Mouse (Mus musculus) R1 (cell line): ENCODE results near the gene Fbxw21.

ENCODE experiments used
- DNase-seq: peaks from one replicate; pipeline ENCODE4 v3.0.0-alpha.2; 2018; ENCODE audit warnings: low read depth, low spot score

Gene Fbxw21

DNA sequence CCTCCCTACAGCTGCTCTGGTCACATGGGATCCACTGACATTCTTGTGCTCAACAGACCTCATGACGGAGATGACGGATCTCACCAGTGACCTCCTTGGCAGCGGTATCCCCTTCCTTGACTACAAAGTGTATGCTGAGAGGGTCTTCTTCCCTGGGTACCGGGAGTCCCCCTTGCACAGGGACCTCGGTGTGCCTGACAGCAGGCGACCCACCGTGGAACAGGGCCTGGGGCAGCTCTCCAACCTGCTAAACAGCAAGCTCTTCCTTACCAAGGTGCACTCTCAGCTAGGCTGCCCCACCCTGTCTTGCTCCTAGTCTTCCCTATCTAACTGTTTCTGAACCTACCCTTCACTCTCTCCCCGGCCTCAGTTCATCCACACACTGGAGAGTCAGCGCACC is 50.2 kb downstream of the Fbxw21 start:
- DNase-seq = no peak

DNA sequence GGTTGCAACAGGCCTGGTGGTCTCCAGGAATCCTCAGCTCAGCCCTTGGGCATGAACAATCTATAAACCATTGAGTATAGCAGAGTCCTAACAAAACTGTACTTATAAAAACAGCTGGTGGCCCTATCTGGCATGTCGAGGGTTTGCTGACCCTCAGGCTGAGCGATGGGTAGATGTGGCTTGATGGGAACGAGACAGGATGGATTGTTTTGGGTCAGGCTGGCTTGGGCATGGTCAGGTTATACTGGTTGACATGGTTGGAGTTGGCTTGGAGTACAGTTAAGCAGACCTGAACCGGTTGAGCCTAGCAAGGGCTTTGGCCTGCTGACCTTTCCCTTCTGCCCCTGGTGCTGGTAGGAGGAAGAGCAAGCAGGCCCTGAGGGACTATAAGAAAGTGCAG is 50.7 kb downstream of the Fbxw21 start:
- no peak for DNase-seq

DNA sequence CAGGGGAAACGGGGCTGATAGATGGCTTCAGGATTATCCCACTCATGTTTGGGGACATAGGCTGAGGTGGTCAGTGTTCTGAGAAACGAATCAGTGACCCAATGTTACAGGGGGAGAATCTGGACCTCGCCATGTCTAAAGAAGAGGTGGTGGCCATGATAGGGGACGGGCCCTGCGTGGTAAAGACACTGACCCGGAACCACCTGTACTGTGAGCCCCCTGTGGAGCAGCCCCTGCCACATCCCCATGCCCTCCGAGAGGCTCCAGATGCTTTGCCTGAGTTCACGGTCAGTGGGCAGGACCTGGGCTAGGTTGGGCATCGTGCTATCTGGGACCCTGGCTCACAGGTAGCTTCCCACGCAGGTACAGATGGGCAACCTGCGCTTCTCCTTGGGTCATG is 51.6 kb downstream of the Fbxw21 start:
- DNase-seq = no peak

DNA sequence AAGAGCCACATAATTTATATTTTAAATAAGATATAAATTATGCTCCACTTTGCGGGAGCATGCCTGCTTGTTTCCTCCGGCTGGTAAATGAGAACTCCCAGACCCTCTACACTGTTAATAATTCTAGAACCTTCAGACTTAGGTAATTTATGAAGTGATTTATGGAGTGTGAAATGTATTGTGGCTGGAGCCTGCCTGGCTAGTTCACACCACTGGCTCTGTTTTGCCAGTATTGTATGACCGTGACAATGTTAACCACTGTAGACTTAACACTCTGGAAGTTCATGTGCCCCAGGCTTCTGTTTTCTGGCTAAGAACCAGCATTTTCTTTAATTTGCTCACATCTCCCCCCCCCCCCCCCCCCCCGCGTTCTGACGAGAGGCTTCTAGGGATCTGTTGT is 54.5 kb downstream of the Fbxw21 start:
- no peak for DNase-seq

DNA sequence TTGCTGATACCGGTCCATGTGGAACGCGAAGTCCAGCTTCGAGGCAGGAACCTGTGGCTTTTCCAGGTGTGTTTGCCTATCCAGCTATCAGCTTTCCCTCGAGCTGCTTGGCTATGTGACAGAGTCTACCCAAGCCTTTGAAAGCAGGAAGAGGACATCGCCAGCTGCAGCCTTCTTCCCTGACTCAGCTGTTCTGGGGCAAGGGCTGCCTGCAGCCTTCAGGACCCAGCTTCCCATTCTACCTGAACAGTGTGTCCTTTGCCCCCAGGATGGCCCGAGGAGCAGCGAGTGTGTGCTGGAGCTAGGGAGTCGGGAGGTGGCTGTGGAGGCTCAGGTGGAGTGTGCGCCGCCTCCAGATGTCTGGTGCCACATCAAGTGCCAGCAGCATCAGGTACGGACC is 56.2 kb downstream of the Fbxw21 start:
- DNase-seq = no peak

DNA sequence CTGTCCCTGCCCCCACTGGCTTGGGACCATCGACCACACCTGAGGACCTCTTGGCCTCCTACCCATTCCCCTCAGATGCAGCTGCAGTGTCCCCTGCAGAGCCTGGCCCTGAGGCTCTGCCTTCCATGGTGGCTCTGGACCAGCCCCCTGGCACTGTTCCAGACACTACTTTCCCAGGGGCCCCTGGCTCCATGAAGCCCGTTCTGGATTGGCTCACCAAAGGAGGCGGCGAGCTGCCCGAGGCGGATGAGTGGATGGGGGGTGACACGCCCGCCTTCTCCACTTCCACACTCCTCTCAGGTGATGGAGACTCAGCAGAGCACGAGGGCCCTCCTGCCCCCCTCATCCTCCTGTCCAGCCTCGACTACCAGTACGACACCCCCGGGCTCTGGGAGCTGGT is 56.8 kb downstream of the Fbxw21 start:
- no peak for DNase-seq

DNA sequence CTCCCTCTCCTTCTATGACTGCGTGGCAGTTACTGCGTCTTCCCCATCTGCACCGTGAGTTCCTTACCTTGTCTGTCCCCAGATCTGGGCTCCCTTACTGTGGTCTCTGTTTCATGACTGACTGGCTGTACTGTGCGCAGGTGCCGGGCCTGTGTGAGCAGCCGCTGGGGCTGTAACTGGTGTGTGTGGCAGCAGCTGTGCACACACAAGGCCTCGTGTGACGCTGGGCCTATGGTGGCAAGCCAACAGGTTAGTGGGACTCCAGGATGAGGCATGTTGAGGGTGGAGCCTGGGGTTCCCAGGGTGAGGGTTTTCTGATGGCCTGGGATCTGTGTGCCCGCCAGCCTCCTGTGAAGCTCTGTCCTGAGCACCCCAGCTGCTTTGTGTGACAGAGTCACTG is 57.8 kb downstream of the Fbxw21 start:
- DNase-seq = no peak

DNA sequence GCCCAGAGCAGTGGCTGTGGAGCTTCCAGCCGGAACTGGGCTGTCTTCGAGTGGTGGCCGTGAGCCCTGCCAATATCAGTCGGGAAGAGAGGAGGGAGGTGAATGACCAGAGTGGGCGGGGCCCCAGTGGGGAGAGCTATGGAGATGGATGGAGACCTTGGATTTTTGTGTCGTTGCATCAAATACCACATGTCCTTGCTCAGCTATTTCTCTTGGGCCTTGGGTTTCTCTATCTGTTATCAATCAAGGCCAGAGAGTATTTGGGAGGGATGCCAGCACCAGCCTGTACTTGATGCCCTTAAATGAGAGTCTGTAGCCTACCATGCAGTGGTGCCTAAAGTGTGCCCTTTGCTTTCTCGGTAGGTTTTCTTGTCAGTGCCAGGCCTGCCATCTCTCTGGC is 58.6 kb downstream of the Fbxw21 start:
- no peak for DNase-seq

DNA sequence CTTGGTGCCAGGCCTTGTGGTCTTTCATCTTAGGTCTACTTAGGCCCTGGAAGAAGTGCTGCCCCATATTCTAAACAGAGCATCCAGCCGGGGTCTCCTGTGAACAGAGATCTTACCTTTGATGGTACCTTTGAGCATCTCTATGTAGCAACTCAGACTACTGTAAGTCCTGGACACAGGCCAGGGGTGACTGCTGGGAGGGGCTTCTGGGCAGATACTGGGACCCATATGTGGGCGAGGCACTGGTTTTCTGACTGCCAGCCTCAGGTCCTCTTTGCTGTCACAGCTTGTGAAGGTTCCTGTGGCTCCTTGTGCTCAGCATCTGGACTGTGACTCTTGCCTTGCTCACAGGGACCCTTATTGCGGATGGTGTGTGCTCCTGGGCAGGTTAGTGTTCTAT is 59.3 kb downstream of the Fbxw21 start:
- DNase-seq = no peak

DNA sequence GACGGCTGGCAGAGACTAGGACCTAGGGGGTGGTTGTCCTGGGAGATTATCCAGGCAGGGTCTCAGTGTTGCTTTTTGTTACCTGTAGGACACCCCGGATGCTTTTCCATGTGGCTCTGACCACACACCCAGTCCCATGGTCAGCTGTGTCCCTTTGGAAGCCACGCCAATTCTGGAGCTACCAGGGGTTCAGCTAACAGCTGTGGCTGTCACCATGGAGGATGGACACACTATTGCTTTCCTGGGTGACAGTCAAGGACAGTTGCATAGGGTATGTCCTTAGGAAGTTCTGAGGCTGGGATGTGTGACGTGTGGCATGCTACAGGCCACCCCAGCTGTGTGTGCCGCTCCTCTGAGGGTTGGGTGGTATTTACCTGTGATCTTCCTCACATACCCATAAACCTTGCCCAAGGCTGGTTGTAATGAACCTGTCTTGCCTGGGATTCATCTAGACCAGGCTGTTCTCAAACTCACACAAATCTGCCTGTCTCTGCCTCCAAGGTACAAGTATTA is 59.9 kb downstream of the Fbxw21 start:
- no peak for DNase-seq

DNA sequence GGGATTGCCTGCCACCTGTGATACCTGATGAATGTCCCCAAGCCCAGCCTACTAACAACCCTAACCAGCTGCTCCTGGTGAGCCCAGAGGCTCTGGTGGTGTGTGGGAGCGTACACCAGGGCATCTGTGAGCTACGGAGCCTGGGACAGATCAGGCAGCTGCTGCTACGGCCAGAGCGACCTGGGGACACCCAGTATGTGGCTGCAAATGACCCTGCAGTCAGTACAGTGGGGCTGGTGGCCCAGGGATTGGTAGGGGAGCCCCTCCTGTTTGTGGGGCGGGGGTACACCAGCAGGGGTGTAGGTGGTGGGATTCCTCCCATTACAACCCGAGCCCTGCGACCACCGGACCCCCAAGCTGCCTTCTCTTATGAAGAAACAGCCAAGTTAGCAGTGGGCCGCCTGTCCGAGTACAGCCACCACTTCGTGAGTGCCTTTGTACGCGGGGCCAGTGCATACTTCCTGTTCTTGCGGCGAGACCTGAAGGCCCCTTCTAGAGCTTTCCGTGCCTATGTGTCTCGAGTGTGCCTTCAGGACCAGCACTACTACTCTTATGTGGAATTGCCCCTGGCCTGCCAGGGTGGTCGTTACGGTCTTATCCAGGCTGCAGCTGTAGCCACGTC is 61.4 kb downstream of the Fbxw21 start:
- no peak for DNase-seq

DNA sequence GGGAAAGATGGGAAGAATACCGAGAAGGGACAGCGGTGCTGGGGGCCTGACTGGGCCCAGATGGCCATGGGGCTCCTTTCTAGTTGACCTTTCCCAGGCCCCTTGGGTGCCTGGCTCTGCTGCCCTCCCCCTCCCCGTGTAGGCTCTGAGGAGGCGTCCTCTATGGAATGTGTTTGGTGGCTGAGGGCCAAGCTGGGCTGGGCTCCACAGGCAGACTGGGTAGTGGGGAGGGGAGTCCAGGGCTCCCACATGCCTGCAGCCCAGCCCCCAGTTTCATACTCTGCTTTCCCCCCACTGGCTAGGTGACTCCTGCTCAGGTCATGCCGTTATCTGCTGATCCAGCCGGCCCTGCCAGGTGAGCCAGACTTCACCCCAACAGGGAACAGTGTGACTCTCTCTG is 62.9 kb downstream of the Fbxw21 start:
- DNase-seq = no peak

DNA sequence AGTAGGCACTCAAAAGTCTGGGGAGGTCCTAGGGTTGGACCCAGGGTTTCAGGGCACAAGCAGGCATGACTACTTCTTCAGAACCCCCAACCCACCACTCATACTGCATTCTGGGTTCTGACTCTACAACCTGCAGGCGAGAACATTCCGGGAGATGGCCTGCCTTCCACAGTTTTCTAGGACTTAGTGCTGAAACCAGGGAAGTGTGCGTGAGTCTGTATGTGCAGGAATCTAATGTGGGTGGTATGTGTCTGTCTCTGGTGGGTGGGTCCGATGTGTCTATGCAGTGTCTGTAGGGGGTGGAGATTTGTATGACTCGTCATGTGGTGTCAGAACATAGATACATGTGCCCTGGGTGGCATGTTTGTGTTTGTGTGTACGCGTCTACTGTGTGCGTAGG is 63.5 kb downstream of the Fbxw21 start:
- no peak for DNase-seq

DNA sequence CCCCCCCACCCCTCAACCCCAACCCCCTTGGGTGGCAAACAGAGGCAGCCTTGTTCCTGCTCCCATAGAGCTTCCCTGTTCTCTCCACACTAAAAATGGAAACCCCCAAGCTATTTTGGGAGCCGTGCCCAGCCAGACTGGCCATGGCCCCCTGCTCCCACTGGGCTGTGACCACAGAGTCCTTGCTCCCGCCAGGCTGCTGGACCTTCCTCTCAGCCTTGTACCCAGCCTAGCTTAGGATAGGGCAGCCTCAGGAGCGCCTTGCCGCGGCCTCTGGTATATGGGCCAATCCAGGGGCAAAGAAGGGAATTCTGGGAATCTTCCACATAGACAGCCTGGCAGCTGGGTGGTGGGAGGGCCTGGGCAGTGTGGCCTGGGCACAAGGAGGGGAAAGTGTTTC is 64.0 kb downstream of the Fbxw21 start:
- no peak for DNase-seq

DNA sequence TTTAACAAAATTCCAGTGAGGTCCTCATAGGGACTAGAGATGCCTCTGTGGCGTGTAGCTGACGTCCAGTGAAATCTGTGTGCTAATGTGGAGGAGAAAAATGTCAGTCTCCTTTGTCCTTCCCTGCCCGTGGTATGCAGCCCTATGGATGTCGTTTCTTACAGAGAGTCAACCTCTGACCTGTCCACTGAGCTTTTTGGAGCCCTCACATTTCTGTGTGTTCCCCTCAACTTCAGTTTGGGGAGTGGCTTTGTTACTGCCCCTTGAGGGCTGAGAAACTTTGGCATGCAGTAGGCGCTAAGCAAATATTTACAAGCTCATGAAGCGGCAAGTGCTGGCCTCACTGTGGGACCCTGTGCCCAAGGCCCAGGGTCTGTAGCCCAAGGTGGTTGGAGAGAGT is 64.5 kb downstream of the Fbxw21 start:
- no peak for DNase-seq

DNA sequence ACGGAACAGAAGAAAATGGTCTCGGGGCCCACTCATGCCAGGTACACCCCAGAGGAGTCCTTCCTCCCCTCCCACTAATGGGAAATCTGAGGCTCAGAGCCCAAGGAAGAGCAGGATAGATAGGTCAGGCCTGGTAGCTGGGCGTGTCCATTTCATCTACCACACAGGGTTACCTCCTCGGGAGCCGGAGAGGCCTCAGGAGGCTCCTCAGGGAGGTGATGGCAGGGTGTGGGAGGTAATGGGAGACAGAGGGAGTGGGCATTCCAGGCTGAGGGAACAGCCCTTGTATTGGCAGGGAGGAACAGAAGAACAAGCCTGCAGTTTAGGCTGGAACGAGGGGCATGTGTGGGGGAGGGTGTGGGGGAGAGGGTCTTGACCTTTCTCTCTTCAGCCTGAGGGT is 65.0 kb downstream of the Fbxw21 start:
- peak; percentile 29 for DNase-seq

DNA sequence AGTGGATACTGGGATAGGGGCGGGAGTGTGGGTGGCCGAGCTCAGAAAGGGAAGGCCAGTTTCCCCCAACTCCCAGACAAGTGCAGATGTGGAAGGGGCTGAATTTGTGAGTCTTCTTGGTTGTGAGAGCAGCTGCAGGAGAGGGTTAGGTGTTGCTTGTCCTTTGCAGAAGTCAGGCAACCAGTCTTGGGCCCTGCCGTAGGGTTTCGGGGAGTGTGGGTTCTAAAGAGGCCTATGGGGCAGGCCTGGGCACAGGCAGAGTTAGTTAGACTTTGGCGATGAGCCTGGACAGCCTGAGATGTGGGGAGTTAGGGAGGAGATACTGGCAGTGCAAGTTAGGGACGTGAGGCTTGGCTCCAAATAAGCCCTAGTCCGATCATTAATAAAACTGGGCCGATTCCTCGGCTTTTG is 65.6 kb downstream of the Fbxw21 start:
- no peak for DNase-seq

DNA sequence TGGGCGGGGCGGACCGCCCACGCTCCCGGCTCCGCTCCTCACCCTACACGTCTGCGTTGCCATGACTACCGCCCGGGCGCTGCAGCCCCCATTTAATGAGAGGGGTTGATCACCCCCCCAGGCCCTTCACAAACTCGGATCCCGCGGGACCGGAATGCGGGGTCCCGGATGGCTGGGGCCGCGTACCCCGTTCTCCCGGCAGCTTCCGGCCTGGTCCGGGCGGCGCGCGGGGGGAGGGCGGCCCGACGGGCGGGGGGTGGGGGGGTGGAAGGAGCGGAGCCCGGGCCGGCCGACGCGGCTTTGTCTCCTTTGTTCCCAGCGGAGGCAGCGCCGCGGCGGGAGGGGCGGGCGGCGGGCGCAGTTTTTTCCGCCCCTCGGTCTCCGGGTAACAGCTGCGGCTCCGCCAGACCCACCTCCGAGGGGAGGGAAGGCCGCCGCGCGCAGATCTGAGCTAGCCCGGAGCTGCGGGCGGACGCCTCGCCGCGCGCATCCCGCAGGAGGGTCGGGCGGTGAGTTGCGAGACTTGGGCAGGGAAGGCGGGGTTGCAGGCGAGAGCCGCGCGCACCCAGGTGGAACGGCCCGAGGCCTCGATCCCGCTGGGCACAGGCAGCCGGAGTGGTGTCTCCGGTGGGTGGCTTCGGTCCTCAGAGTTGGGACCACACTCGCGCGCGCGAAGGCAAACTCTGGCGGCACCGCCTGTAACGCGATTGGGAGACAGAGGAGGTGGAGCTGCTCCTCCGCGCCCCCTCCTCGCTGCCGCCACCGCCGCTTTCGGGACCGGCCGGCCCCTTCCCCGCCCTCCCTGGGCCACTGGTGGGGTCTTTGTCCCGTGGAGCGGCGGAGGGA is 66.5 kb downstream of the Fbxw21 start, which contains the start of gene Plxnb1:
Gene Plxnb1 (plus strand): TSS at position 253 of the 846 bp plus-strand sequence.
- DNase-seq = peak; percentile 89

DNA sequence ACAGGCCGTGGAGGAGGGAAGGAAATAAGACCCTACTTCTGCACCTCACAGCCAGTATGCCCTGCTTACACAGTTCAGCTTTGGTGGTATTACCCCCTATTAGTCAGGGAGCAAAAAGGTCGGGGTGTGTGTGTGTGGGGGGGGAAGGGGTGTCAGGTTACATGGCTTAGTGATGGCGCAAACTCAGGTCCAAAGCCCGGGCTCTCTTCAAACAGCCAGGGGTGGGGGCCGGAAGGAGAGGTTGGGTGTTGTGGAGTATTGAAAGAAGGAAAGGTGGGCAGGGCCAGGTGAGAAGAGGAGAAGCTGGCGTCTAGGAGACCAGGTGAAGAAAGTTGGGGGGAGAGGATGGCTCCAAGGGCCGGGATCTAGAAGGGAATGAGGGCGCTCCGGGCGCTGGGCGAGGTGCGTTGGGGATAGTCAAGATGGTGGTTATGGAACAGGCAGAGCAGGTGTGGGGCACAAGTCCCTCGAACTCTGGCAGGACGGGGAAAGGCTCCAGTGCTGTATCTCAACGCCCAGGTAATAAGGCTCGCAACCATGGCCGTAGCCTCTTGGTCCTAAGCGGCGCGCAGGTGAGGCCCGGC is 67.2 kb downstream of the Fbxw21 start:
- peak; percentile 58 for DNase-seq

DNA sequence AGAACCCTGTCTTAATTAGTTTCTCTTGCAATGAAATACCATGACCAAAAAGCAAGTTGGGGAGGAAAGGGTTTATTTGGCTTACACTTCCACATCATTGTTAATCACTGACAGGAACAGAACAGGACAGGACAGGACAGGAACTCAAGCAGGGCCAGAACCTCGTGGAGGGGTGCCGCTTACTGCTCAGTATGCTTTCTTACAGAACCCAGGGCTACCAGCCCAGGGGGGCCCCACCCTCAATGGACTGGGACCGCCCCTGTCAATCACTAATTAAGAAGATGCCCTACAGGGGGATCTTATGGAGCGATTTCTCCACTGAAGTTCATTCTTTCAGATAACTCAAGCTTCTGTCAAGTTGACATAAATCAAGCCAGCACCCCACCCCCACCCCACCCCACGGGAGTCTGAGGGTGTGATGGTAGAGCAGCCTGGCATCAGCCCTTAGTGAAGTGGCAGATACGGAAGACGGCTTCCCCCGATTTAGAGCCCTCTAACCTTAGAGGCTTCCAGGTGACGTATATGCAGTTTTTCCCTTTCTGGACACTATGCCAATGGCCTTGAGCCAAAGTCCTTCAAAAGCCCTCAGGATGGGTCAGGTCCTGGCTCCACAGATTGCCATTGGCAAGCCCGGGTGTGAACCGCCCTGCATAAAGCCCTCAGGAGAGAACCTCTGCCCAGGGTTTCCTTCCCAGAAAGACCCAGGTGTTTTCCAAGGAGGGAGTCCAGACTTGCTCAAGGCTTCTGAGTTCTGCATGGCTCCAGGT is 67.9 kb downstream of the Fbxw21 start:
- DNase-seq = no peak

DNA sequence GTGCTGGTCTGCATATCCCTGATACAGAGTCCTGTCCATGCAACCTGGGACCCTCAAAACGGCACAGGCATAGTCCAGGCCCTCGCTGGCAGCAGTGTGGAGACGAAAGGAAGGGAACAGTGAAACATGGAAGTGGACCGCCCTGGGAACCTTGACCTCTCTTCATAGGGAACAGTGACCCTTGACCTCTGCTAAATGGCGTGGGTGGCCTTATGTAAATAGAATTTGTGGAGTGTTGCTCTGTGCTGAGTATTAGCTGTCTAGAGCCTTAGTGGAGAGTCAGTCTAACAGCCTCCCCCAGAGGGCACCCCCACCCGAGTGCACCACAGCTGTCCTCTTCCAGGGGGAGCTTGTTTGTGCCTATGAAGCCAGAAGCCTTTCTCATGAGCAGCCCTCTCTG is 69.0 kb downstream of the Fbxw21 start:
- DNase-seq = no peak

DNA sequence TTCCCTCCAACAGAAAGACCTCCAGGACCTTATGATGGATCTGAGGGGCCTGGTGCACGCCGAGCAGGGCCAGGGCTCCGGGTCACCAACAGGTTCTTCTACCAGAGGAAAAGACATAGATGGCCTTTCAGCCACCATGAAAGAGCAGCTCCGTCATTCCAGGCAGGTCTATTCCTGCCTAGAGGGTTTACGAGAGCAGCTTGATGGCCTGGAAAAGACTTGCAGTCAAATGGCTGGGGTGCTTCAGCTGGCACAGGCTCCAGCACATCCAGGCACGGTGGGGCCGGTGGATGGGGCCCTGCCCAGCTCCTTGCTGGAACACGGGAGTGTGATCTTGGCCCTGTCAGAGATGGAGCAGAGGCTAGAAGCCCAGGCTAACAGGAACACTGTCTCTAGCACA is 70.0 kb downstream of the Fbxw21 start:
- DNase-seq = no peak
